Mouse (Mus musculus) activated CD4-positive, CD25-positive, alpha-beta regulatory T cell, adult 4 months (primary cell): ENCODE measurements around the gene Rin3. TPM values are rescaled to one million over a fixed set of nuclear protein-coding genes. Genes with fewer than 3 reads are reported as not detected.

Source experiments
- ATAC-seq: one replicate; pipeline ENCODE4 v1.8.0; 2017
- polyA plus RNA-seq, 2 experiments: library from polyadenylated mRNA; unstranded; fragments of 100-300 nt; shearing (Covaris generic); gene quantifications; one replicate each; pipeline ENCODE4 v1.2.1; 2017

Rin3 gene
- polyA plus RNA-seq, 2 experiments from 2014 or later, result 41.7 to 60.6 TPM

GRCm38 (mm10) chr12:102425048-102425578 is 142.3 kb downstream of the Rin3 start:
- ATAC-seq, result no peak

GRCm38 (mm10) chr12:102426285-102426684 is 143.4 kb downstream of the Rin3 start:
- ATAC-seq, result no peak

GRCm38 (mm10) chr12:102429656-102430055 is 146.8 kb downstream of the Rin3 start:
- no peak for ATAC-seq

- ATAC-seq, result no peak
These were observed 147.4 kb downstream of the Rin3 start for GRCm38 (mm10) chr12:102430228-102430627.

GRCm38 (mm10) chr12:102432238-102432637 is 149.4 kb downstream of the Rin3 start:
- no peak for ATAC-seq

GRCm38 (mm10) chr12:102434107-102434506 is 151.3 kb downstream of the Rin3 start:
- no peak for ATAC-seq

- no peak for ATAC-seq
These were observed 154.2 kb downstream of the Rin3 start for GRCm38 (mm10) chr12:102436939-102437526.

- ATAC-seq, result no peak
These were observed 155.1 kb downstream of the Rin3 start for GRCm38 (mm10) chr12:102437952-102438351.

GRCm38 (mm10) chr12:102438983-102439631 is 156.3 kb downstream of the Rin3 start:
- ATAC-seq, result peak; percentile 30

- ATAC-seq, result peak; percentile 100
These were observed 156.8 kb downstream of the Rin3 start, which contains the start of gene Lgmn for GRCm38 (mm10) chr12:102439632-102440023. TSS of gene Lgmn (minus strand) at chr12:102439813.

Other genes starting within 250 kb of the Rin3 start
- not detected for gene Slc24a4, start 154.3 kb upstream of the Rin3 start, polyA plus RNA-seq
- gene Lgmn, start 156.8 kb downstream of the Rin3 start, polyA plus RNA-seq, result 10 to 100 TPM; 31.0 to 34.5 TPM
- gene Golga5, start 186.1 kb downstream of the Rin3 start, polyA plus RNA-seq, result 10 to 100 TPM; 27.5 to 27.9 TPM